Mouse (Mus musculus) heart, postnatal 0 days (tissue): Measurements from ENCODE around the gene Tor4a.

ENCODE experiments used
- CTCF ChIP-seq: IDR thresholded peaks from 2 replicates; pipeline ENCODE4 v1.5.1; 2016; ENCODE audit warnings: antibody characterized with exemption, control low read depth, low read depth
- EP300 ChIP-seq: IDR thresholded peaks from 2 replicates; pipeline ENCODE4 v1.6.1; 2016; ENCODE audit warnings: antibody characterized with exemption, low read depth

GRCm38 (mm10) chr2:25168665-25168978 is 28.1 kb downstream of the Tor4a start:
- no peak for TF ChIP-seq EP300
- TF ChIP-seq CTCF: no peak
